Mouse (Mus musculus) testis, adult 2 months (tissue): ENCODE results near the gene Asb17. TPM values are rescaled to one million over a fixed set of nuclear protein-coding genes. Genes with fewer than 3 reads are reported as not detected.

Source experiments
- H3K27ac ChIP-seq: fragments of 200-500 bp; 2 replicates; pipeline ENCODE4 v1.5.1; 2012; ENCODE audit warnings: low read depth, low read length; ENCODE audit not compliant: control insufficient read depth, insufficient read depth
- H3K27me3 ChIP-seq: fragments of 200-500 bp; 2 replicates; pipeline ENCODE4 v1.6.1; 2012; ENCODE audit warnings: mild to moderate bottlenecking, low read length, moderate library complexity; ENCODE audit not compliant: control insufficient read depth, insufficient read depth
- H3K36me3 ChIP-seq: fragments of 200-500 bp; 2 replicates; pipeline ENCODE4 v1.6.1; 2012; ENCODE audit warnings: mild to moderate bottlenecking, low read length; ENCODE audit not compliant: control insufficient read depth, insufficient read depth
- H3K4me1 ChIP-seq: fragments of 200-500 bp; 2 replicates; pipeline ENCODE4 v1.6.1; 2012; ENCODE audit warnings: low read length; ENCODE audit not compliant: control insufficient read depth, insufficient read depth
- H3K4me3 ChIP-seq: fragments of 200-500 bp; 2 replicates; pipeline ENCODE4 v1.5.1; 2012; ENCODE audit warnings: low read depth, mild to moderate bottlenecking, low read length, moderate library complexity, mixed read lengths; ENCODE audit not compliant: control insufficient read depth
- CTCF ChIP-seq: fragments of 200-500 bp; IDR thresholded peaks from 2 replicates; pipeline ENCODE4 v1.5.1; 2012; ENCODE audit warnings: low read depth, mild to moderate bottlenecking, inconsistent platforms, low read length, moderate library complexity; ENCODE audit not compliant: control insufficient read depth, insufficient read depth, insufficient replicate concordance
- POLR2A ChIP-seq: fragments of 200-500 bp; IDR thresholded peaks from 2 replicates; pipeline ENCODE4 v1.6.1; 2012; ENCODE audit warnings: low read depth, mild to moderate bottlenecking, inconsistent platforms, low read length, moderate library complexity; ENCODE audit not compliant: control insufficient read depth
- polyA plus RNA-seq: library from polyadenylated mRNA; depleted of rRNA; stranded (reverse); fragments of >200 nt; gene quantifications from 2 replicates; pipeline ENCODE4 v1.2.3, GENCODE M21; 2012; rRNA removed

Asb17 gene
- polyA plus RNA-seq, 1 experiment = 160 TPM

DNA sequence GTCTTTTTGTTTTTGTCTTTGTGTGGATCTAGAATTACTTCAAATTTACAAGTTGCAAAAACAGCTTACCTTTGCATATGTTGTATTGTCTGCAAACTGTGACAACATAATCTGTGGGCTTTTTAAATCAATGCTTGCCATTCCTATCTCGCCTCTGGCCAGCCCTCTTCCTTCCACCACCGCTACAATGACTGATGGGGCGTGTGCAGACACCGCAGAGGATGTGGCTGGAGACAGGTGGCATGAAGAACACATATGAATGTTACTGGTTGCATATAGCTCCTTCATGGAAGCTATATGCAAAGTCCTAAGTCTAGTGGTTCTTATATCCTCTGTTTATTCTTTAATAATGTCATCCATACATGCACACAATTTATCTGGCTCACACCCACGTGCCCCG lies 53.2 kb downstream of the Asb17 start:
- Histone ChIP-seq H3K27me3 (no peaks in the 10 kb centered on the region), H3K4me3 (no peak overlapping the region), H3K27ac (no peak overlapping the region), H3K36me3 (no peaks in the 10 kb centered on the region), H3K4me1 (no peaks in the 10 kb centered on the region)
- no peak for TF ChIP-seq CTCF
- no peak for TF ChIP-seq POLR2A

- H3K27ac ChIP-seq = no peak overlapping the region
- no peaks in the 10 kb centered on the region for H3K36me3 ChIP-seq
- no peaks in the 10 kb centered on the region for H3K27me3 ChIP-seq
- H3K4me3 ChIP-seq = no peak overlapping the region
- TF ChIP-seq POLR2A (no peak), CTCF (no peak)
- peaks cover 8% of the 10 kb centered on the region for H3K4me1 ChIP-seq
These were observed 57.9 kb downstream of the Asb17 start for GRCm38 (mm10) chr3:153901904-153902303.

- Histone ChIP-seq H3K27ac (no peak overlapping the region), H3K4me3 (no peak overlapping the region), H3K36me3 (peaks cover 1% of the 10 kb centered on the region), H3K27me3 (no peaks in the 10 kb centered on the region), H3K4me1 (peaks cover 8% of the 10 kb centered on the region)
- no peak for TF ChIP-seq POLR2A
- TF ChIP-seq CTCF = no peak
These were observed 58.6 kb downstream of the Asb17 start for GRCm38 (mm10) chr3:153902595-153902994.

DNA sequence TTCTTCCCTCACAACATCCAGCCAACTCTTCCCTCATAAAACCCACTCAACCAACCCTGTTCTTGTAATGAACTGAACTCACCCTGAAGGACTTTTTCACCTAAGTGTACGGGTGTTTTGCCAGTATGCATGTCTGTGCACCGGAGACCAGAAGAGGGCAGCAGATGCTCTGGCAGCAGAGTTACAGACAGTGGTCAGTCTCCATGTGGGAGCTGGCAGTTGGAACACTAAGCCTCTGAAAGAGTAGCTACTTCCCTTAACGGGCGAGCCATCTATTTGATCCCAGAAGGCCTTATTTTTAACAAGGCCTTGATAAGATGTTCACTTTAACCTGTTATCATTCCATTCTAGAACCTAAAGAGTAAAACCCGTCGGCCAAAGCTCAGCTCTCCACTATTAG lies 60.6 kb downstream of the Asb17 start:
- Histone ChIP-seq H3K4me3 (peak overlapping the region; percentile 7; the same call in 1 of the 2 replicates), H3K36me3 (peaks cover 3% of the 10 kb centered on the region), H3K27ac (no peak overlapping the region), H3K27me3 (no peaks in the 10 kb centered on the region), H3K4me1 (peaks cover 8% of the 10 kb centered on the region)
- peak; percentile 57; the same call in 1 of the 2 replicates for TF ChIP-seq CTCF
- no peak for TF ChIP-seq POLR2A

Other genes starting within 250 kb of the Asb17 start
- gene St6galnac3, start 119.0 kb upstream of the Asb17 start, polyA plus RNA-seq = 2.1 and 2.2 TPM in 2 replicates
- 11.8 and 14.6 TPM in 2 replicates for gene Msh4, start 61.9 kb downstream of the Asb17 start, polyA plus RNA-seq
- gene Rabggtb, start 68.8 kb downstream of the Asb17 start, polyA plus RNA-seq = 9.8 and 11.6 TPM in 2 replicates
- 13.3 and 13.7 TPM in 2 replicates for gene Acadm, start 100.4 kb downstream of the Asb17 start, polyA plus RNA-seq
- gene Slc44a5, start 129.2 kb downstream of the Asb17 start, polyA plus RNA-seq = 3.0 and 3.7 TPM in 2 replicates